Mouse (Mus musculus) heart, embryonic 16.5 days (tissue): ENCODE measurements around the gene Pms1. TPM values are rescaled to one million over a fixed set of nuclear protein-coding genes. Genes with fewer than 3 reads are reported as not detected.

Experiments used
- ATAC-seq: fragments of 200-750 bp; cut with Nextera tagmentation; replicated peaks from 2 replicates; pipeline ENCODE4 v1.8.0; 2017; ENCODE audit warnings: moderate number of reproducible peaks; ENCODE audit not compliant: insufficient read depth, low FRiP score; ENCODE audit errors: extremely low read depth
- H3K27ac ChIP-seq: fragments of 300-500 bp; sonication (generic); 2 replicates; pipeline ENCODE4 v1.5.1; 2014; ENCODE audit warnings: mild to moderate bottlenecking, low read length, control low read depth, moderate library complexity
- H3K27me3 ChIP-seq: fragments of 300-500 bp; sonication (generic); 2 replicates; pipeline ENCODE4 v1.6.1; 2014; ENCODE audit warnings: low read length, mixed read lengths; ENCODE audit not compliant: control insufficient read depth, insufficient read depth
- H3K36me3 ChIP-seq: fragments of 300-500 bp; sonication (generic); 2 replicates; pipeline ENCODE4 v1.6.1; 2014; ENCODE audit not compliant: control insufficient read depth, insufficient read depth
- H3K4me1 ChIP-seq: fragments of 300-500 bp; sonication (generic); 2 replicates; pipeline ENCODE4 v1.6.1; 2014; ENCODE audit warnings: low read length, mixed read lengths; ENCODE audit not compliant: control insufficient read depth, insufficient read depth
- H3K4me2 ChIP-seq: fragments of 300-500 bp; sonication (generic); 2 replicates; pipeline ENCODE4 v1.6.1; 2014; ENCODE audit warnings: low read depth, mild to moderate bottlenecking, control low read depth, low read length
- H3K4me3 ChIP-seq: fragments of 300-500 bp; sonication (generic); 2 replicates; pipeline ENCODE4 v1.5.1; 2014; ENCODE audit warnings: mild to moderate bottlenecking, control low read depth, low read length
- H3K9ac ChIP-seq: fragments of 300-500 bp; sonication (generic); 2 replicates; pipeline ENCODE4 v1.6.1; 2014; ENCODE audit warnings: low read length, control low read depth
- H3K9me3 ChIP-seq: fragments of 300-500 bp; sonication (generic); replicated peaks from 2 replicates; pipeline ENCODE4 v1.6.1; 2016; ENCODE audit warnings: low read length; ENCODE audit not compliant: control insufficient read depth
- WGBS: fragments of 180-500 bp; shearing (Covaris S2); extraction: QIAGEN DNeasy Blood & Tissue Kit; methylation state at CpG from one replicate; pipeline ENCODE4 v1.1.7; 2014; 5-methylcytosine and 5-hydroxymethylcytosine counted together
- polyA plus RNA-seq: library from polyadenylated mRNA; unstranded; fragments of >200 nt; fragmentation: Nextera tagmentation; extraction: Ambion mirVana; gene quantifications from 2 replicates; pipeline ENCODE4 v1.2.1, GENCODE M21; 2015

Gene Pms1
- polyA plus RNA-seq, 1 experiment from 2014 or later, result 10.3 TPM

DNA sequence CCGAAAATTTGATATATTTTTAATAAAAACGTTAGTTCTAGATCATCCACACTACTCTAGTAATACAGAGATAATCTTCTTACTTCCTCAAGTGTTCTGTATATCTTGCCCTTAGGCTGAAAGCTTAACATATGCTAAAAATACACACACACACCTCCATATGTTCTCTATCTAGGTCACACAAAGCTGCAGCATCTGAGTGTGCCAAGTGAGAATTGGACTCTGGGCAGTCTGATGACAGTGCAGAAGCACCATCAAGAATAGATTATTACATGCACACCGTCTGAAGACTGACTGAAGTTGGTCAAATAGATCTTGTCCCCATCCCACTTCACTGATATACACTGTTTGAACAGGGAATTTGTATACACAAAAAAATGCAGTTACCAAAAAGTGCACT lies 71.2 kb downstream of the Pms1 start:
- Histone ChIP-seq H3K4me3 (no peak overlapping the region), H3K4me2 (no peak overlapping the region), H3K9me3 (no peaks in the 10 kb centered on the region), H3K27ac (no peak overlapping the region), H3K27me3 (no peaks in the 10 kb centered on the region), H3K4me1 (peaks cover 3% of the 10 kb centered on the region; the same call in 1 of the 2 replicates), H3K9ac (no peak overlapping the region), H3K36me3 (no peaks in the 10 kb centered on the region)
- ATAC-seq, result no peak
- 50% methylated on average over 3 of the region's 3 CpGs for WGBS

DNA sequence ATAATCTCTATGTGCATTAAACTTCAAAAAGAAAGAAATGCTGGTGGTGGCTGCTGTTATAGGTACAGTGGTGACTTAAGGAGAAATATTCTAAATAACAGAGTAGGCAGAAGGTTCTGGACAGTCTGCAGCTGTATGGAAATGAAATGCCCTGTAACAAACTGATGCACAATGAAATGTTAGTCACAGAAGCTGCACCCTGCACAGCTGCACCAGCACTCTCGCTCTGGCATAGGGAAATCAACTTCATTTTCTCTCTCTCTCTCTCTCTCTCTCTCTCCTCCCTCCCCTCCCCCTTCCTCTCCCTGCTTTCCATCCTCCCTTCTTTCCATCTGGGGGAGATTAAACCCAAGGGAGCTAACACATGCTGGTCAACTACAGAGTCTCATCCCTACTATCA lies 72.0 kb downstream of the Pms1 start:
- H3K4me1 ChIP-seq, result peaks cover 3% of the 10 kb centered on the region; the same call in 1 of the 2 replicates
- ATAC-seq, result no peak
- H3K27ac ChIP-seq, result no peak overlapping the region
- no peak overlapping the region for H3K4me2 ChIP-seq
- no peaks in the 10 kb centered on the region for H3K27me3 ChIP-seq
- H3K4me3 ChIP-seq, result no peak overlapping the region
- 71% methylated on average over 1 of the region's 1 CpGs for WGBS
- no peaks in the 10 kb centered on the region for H3K9me3 ChIP-seq
- H3K36me3 ChIP-seq, result no peaks in the 10 kb centered on the region
- no peak overlapping the region for H3K9ac ChIP-seq

DNA sequence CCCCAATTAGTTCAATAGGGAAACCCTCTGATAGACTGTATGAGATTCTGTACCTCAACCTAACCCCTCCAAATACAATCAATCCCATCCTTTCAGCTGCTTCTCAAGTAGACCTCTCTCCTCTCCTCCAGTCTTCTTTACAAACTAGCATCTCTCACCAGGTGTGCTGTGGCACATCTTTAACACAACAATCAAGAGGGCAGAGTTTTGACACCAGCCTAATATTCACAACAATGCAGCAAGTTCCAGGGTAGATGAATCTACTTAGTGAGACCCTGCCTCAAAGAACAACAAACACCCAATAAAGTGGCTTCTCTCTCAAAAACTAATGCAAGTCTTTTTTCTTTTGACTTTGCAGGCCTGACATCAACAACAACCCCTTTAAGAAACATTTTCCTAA lies 86.7 kb downstream of the Pms1 start:
- no peak for ATAC-seq

DNA sequence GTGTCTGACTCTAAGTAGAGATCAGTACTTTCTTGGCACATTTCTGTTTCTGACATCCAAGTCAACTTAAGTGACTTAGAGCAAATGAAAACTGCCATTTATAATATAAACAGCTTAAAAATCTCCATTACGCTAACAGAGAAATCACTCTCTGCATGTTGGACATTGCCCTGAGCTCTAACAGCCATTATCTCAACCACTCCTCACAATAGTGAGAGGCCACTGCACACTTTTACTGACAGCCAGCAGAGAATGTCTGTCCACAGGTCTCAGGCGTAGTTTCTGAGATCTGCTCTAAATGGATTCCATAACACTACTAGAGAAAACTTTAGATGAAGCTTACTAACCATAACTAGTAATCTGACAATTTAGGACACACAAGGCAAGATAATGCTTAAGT lies 92.9 kb downstream of the Pms1 start:
- H3K9me3 ChIP-seq, result no peaks in the 10 kb centered on the region
- WGBS, result 65% methylated on average over 2 of the region's 2 CpGs
- H3K27me3 ChIP-seq, result no peaks in the 10 kb centered on the region
- H3K27ac ChIP-seq, result no peak overlapping the region
- peaks cover 4% of the 10 kb centered on the region for H3K4me1 ChIP-seq
- no peak overlapping the region for H3K4me3 ChIP-seq
- H3K9ac ChIP-seq, result no peak overlapping the region
- no peak for ATAC-seq
- no peaks in the 10 kb centered on the region for H3K36me3 ChIP-seq
- no peak overlapping the region for H3K4me2 ChIP-seq

More for the DNA sequence above, 86.7 kb downstream of the Pms1 start:
- Histone ChIP-seq H3K27me3 (no peaks in the 10 kb centered on the region), H3K9ac (no peak overlapping the region), H3K4me3 (no peak overlapping the region), H3K4me2 (no peak overlapping the region), H3K9me3 (no peaks in the 10 kb centered on the region), H3K36me3 (no peaks in the 10 kb centered on the region), H3K27ac (no peak overlapping the region), H3K4me1 (peaks cover 6% of the 10 kb centered on the region; the same call in 1 of the 2 replicates)

DNA sequence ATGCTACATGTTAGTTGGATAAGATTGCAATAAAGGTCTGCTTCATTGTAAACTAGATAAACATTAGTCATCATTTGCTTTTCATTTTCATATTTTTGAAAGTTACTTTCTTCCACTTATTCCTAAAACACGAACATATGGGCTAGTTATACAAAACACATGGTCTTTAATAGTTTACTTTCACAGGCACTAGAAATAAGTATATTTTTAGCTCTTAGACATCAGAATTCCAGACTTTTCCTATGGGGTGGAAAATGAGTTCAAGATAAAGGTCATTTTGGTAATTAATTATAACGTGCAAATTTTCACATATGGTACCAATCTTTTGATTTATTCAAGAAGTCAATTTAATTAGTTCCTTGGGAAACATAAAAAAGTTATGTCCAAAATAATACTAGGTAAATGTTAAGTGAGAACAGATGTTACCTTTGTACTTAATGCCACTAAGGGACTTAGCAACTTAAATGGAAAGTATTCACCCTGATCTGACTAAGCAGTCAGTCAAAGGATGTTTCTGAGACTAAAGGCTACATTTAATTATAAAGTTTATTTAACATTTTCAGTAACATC lies 95.1 kb downstream of the Pms1 start:
- H3K4me1 ChIP-seq, result peaks cover 4% of the 10 kb centered on the region
- no peak for ATAC-seq
- H3K27ac ChIP-seq, result no peak overlapping the region
- WGBS, result 73% methylated on average over 2 of the region's 2 CpGs
- no peaks in the 10 kb centered on the region for H3K27me3 ChIP-seq
- H3K4me3 ChIP-seq, result no peak overlapping the region
- no peaks in the 10 kb centered on the region for H3K36me3 ChIP-seq
- H3K4me2 ChIP-seq, result no peak overlapping the region
- H3K9me3 ChIP-seq, result no peaks in the 10 kb centered on the region
- no peak overlapping the region for H3K9ac ChIP-seq

DNA sequence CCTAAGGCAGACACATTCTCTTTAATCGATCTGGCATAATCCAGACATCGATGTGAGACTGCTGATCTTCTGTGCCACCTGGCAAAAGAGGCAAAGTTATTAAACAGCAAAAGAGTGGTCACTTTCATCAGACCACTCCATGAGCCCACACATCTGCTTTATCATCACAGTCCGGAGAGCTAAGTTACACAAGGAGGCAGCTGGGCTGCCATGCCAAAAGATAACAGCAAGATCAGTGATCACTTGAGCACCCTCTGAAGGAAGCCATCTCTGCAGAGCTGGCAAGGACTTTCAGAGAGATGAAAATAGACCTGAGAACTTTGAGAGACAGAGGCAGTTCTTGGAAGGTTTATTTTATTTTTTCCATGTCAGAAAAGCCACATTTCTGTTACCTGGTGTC lies 102.3 kb downstream of the Pms1 start:
- H3K4me1 ChIP-seq, result no peaks in the 10 kb centered on the region
- 60% methylated on average over 3 of the region's 3 CpGs for WGBS
- no peak for ATAC-seq
- no peaks in the 10 kb centered on the region for H3K27me3 ChIP-seq
- no peak overlapping the region for H3K27ac ChIP-seq
- no peak overlapping the region for H3K4me3 ChIP-seq
- H3K9ac ChIP-seq, result no peak overlapping the region
- H3K9me3 ChIP-seq, result no peaks in the 10 kb centered on the region
- H3K4me2 ChIP-seq, result no peak overlapping the region
- no peaks in the 10 kb centered on the region for H3K36me3 ChIP-seq

DNA sequence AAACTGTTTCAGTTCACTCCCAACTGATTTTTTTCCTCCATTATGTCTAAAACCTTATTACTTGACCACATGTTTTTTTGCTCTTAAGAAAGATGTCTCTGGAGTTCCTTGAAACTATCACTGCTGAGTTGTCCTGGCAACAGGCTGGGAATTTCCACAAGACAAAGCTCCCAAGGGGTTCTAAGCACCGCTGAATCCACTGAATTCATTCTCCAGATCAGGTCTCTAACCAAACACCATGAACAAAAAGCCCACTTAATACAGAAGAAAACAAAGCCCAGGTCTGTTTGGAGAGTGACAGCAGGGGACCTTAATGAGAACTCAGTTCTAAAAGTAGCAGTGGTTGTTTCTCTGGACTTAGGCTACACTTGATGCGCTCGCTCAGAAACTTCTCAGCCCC lies 105.6 kb downstream of the Pms1 start:
- Histone ChIP-seq H3K4me2 (no peak overlapping the region), H3K9ac (no peak overlapping the region), H3K4me3 (no peak overlapping the region), H3K4me1 (no peaks in the 10 kb centered on the region), H3K36me3 (no peaks in the 10 kb centered on the region), H3K27me3 (no peaks in the 10 kb centered on the region), H3K9me3 (no peaks in the 10 kb centered on the region), H3K27ac (no peak overlapping the region)
- 85% methylated on average over 3 of the region's 3 CpGs for WGBS
- ATAC-seq, result no peak

DNA sequence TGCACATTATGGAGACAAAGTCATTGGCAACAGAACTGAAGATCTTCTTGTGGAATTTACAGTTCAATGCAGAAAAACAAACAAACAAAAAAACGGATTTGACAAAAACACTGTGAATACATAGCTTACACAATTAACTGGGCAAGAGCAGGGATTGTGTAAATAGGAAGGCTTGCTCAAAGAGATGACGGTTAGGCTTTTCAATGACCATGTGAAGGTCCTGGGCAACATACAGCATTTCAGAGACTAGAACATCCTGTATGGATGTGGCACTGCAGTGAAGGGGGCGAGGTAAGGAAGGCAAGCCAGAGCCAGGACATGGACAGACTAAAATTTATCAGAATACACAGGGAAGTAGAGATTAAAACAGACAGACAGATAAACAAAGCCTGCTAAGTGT lies 107.2 kb downstream of the Pms1 start:
- no peaks in the 10 kb centered on the region for H3K4me1 ChIP-seq
- WGBS, result 66% methylated on average over 3 of the region's 3 CpGs
- H3K27ac ChIP-seq, result no peak overlapping the region
- H3K36me3 ChIP-seq, result no peaks in the 10 kb centered on the region
- no peak overlapping the region for H3K4me3 ChIP-seq
- H3K27me3 ChIP-seq, result no peaks in the 10 kb centered on the region
- H3K9ac ChIP-seq, result no peak overlapping the region
- no peaks in the 10 kb centered on the region for H3K9me3 ChIP-seq
- no peak overlapping the region for H3K4me2 ChIP-seq
- no peak for ATAC-seq

DNA sequence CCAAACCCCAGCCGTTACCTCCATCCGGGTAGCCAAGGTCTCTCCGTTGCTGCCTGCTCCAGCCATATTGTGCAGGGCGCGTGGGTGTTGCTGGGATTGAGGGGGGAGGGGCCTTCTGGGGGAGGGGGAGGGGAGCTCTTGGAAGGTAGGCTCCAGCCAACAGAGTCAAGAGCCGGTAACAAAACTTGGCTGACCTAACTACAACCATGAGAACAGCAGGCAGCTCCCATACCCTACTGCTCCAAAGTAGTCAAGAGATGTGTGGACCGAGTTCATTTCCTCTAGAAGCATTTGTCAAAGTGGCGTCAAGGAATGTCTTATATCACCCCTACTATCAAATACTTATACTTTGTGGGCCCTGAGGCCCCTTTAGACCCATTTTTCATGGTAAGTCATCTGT lies 109.3 kb downstream of the Pms1 start, which contains the start of gene 1700019A02Rik:
Gene 1700019A02Rik (minus strand): TSS at position 101 of the 400 bp plus-strand sequence.
- Histone ChIP-seq H3K4me2 (no peak within 1 kb of the TSS), H3K9me3 (no peaks in the 10 kb centered on the region), H3K9ac (no peak within 1 kb of the TSS), H3K27me3 (no peaks in the 10 kb centered on the region), H3K27ac (no peak within 1 kb of the TSS), H3K4me1 (no peaks in the 10 kb centered on the region), H3K4me3 (no peak within 1 kb of the TSS), H3K36me3 (no peaks in the 10 kb centered on the region)
- 90% methylated on average over 8 of the region's 8 CpGs for WGBS
- no peak for ATAC-seq
